7 mouse cellular contexts compared by ENCODE assay signal in genomic region chr10:117223758-117224101, GRCm38 (mm10). TPM values are rescaled to one million over a fixed set of nuclear protein-coding genes. Genes with fewer than 3 reads are reported as not detected.
DNase-seq lines count a peak whose midpoint lies in the region; ATAC-seq and TF ChIP-seq lines count a peak whose summit lies in the region.

No protein-coding gene starts in this region.

- no peak for DNase-seq in forebrain, embryonic 11.5 days (ENCODE audit: low spot score)
- no peak for DNase-seq in limb, embryonic 14.5 days (ENCODE audit: low spot score)
- no peak for DNase-seq in left cerebral cortex, adult 9 months (ENCODE audit: low spot score in 2 of 2)
- no peak for DNase-seq in thymus, postnatal 10 days (ENCODE audit: low spot score in 2 of 2)

- peaks cover 40% of the 10 kb centered on the region for H3K36me3 ChIP-seq in megakaryocyte, embryonic 14.5 days (replicated peaks; ENCODE audit: low read length)
- H3K36me3 ChIP-seq in forebrain, embryonic 11.5 days (ENCODE audit: control insufficient read depth, insufficient read depth, low read length) = no peaks in the 10 kb centered on the region; the same call in 1 of the 2 replicates
- H3K36me3 ChIP-seq in limb, embryonic 14.5 days (ENCODE audit: control insufficient read depth, insufficient read depth, low read length) = peaks cover 38% of the 10 kb centered on the region
- peaks cover 25% of the 10 kb centered on the region for H3K36me3 ChIP-seq in stomach, embryonic 15.5 days

- H3K4me1 ChIP-seq in megakaryocyte, embryonic 14.5 days = peaks cover 40% of the 10 kb centered on the region
- peaks cover 4% of the 10 kb centered on the region; the same call in 1 of the 2 replicates for H3K4me1 ChIP-seq in forebrain, embryonic 11.5 days (replicated peaks; ENCODE audit: control insufficient read depth, insufficient read depth, low read length)
- H3K4me1 ChIP-seq in limb, embryonic 14.5 days (ENCODE audit: control insufficient read depth, insufficient read depth, low read length) = peaks cover 12% of the 10 kb centered on the region
- H3K4me1 ChIP-seq in stomach, embryonic 15.5 days = peaks cover 12% of the 10 kb centered on the region

- WGBS in forebrain, embryonic 11.5 days = 2% methylated on average over 9 of the region's 9 CpGs
- WGBS in limb, embryonic 14.5 days = under 1% methylated on average over 9 of the region's 9 CpGs
- 0% methylated on average over 9 of the region's 9 CpGs for WGBS in stomach, embryonic 15.5 days

- no peaks in the 10 kb centered on the region for H3K27me3 ChIP-seq in megakaryocyte, embryonic 14.5 days (replicated peaks)
- H3K27me3 ChIP-seq in forebrain, embryonic 11.5 days (ENCODE audit: control insufficient read depth, insufficient read depth, low read length) = no peaks in the 10 kb centered on the region
- H3K27me3 ChIP-seq in limb, embryonic 14.5 days (ENCODE audit: control insufficient read depth, insufficient read depth, low read length) = no peaks in the 10 kb centered on the region
- no peaks in the 10 kb centered on the region for H3K27me3 ChIP-seq in stomach, embryonic 15.5 days (replicated peaks)

- peak overlapping the region; percentile 62 for H3K4me2 ChIP-seq in forebrain, embryonic 11.5 days (ENCODE audit: low read depth, low read length, severe bottlenecking)
- peak overlapping the region; percentile 89 for H3K4me2 ChIP-seq in limb, embryonic 14.5 days (replicated peaks; ENCODE audit: low read depth, low read length, severe bottlenecking)
- H3K4me2 ChIP-seq in stomach, embryonic 15.5 days = peak overlapping the region; percentile 81

- no peak for TF ChIP-seq POLR2A in limb, embryonic 14.5 days (IDR thresholded peaks at IDR 0.05; ENCODE audit: borderline replicate concordance, extremely low read depth, insufficient read depth, insufficient read length)

- H3K9me3 ChIP-seq in megakaryocyte, embryonic 14.5 days = no peaks in the 10 kb centered on the region
- no peaks in the 10 kb centered on the region for H3K9me3 ChIP-seq in forebrain, embryonic 11.5 days (ENCODE audit: control insufficient read depth, low read length)
- H3K9me3 ChIP-seq in limb, embryonic 14.5 days (ENCODE audit: control insufficient read depth, low read length) = no peaks in the 10 kb centered on the region
- no peaks in the 10 kb centered on the region for H3K9me3 ChIP-seq in stomach, embryonic 15.5 days

- peak overlapping the region; percentile 96 for H3K4me3 ChIP-seq in megakaryocyte, embryonic 14.5 days (replicated peaks)
- peak overlapping the region; percentile 80 for H3K4me3 ChIP-seq in forebrain, embryonic 11.5 days (ENCODE audit: low read depth, low read length)
- H3K4me3 ChIP-seq in limb, embryonic 14.5 days (replicated peaks; ENCODE audit: low read length) = peak overlapping the region; percentile 84
- H3K4me3 ChIP-seq in stomach, embryonic 15.5 days (replicated peaks) = peak overlapping the region; percentile 82

- H3K27ac ChIP-seq in forebrain, embryonic 11.5 days (ENCODE audit: low read depth, low read length) = peak overlapping the region; percentile 97
- peak overlapping the region; percentile 93; the same call in 1 of the 2 replicates for H3K27ac ChIP-seq in limb, embryonic 14.5 days (replicated peaks; ENCODE audit: low read depth, low read length)
- H3K27ac ChIP-seq in stomach, embryonic 15.5 days = peak overlapping the region; percentile 98

- no peak for ATAC-seq in megakaryocyte, adult 5-6 weeks (ENCODE audit: poor library complexity, severe bottlenecking)
- no peak; the same call in 1 of the 2 replicates for ATAC-seq in forebrain, embryonic 11.5 days (replicated peaks; ENCODE audit: low FRiP score)
- no peak for ATAC-seq in limb, embryonic 14.5 days (ENCODE audit: low FRiP score, low read depth)
- ATAC-seq in stomach, embryonic 15.5 days (ENCODE audit: insufficient read depth, low FRiP score, low read depth) = peak; percentile 32; the same call in 1 of the 2 replicates

- H3K9ac ChIP-seq in forebrain, embryonic 11.5 days (ENCODE audit: low read length) = peak overlapping the region; percentile 97
- peak overlapping the region; percentile 95 for H3K9ac ChIP-seq in limb, embryonic 14.5 days (ENCODE audit: low read depth, low read length, severe bottlenecking)
- peak overlapping the region; percentile 86 for H3K9ac ChIP-seq in stomach, embryonic 15.5 days

RNA-seq across cellular contexts. Expression of gene Yeats4, which starts 0.6 kb away (rescaled TPM):
- 92.2 and 109 TPM in 2 replicates for polyA plus RNA-seq in megakaryocyte, embryonic 14.5 days (2012; ENCODE audit: insufficient read depth, low replicate concordance)
- total RNA-seq in megakaryocyte, adult 5-6 weeks (2015) = 73.3 and 84.2 TPM in 2 replicates
- 96.5 and 100 TPM in 2 replicates for total RNA-seq in megakaryocyte, adult 5-6 weeks (2017)
- 153 and 165 TPM in 2 replicates for polyA plus RNA-seq in forebrain, embryonic 11.5 days (2014; fragmentation: Nextera tagmentation; extraction: Ambion mirVana)
- 67.2 and 71.6 TPM in 2 replicates for polyA plus RNA-seq in limb, embryonic 14.5 days (2012; rRNA removed)
- polyA plus RNA-seq in limb, embryonic 14.5 days (2014; fragmentation: Nextera tagmentation; extraction: Ambion mirVana) = 72.1 and 76.3 TPM in 2 replicates
- 62.4 and 64.3 TPM in 2 replicates for polyA plus RNA-seq in stomach, embryonic 15.5 days (2015; fragmentation: Nextera tagmentation; extraction: Ambion mirVana)

RNA-seq across cellular contexts. Expression of gene 9530003J23Rik, which starts 14.8 kb away (rescaled TPM):
- not detected in 2 replicates for polyA plus RNA-seq in megakaryocyte, embryonic 14.5 days (2012; ENCODE audit: insufficient read depth, low replicate concordance)
- total RNA-seq in megakaryocyte, adult 5-6 weeks (2015) = not detected in 2 replicates
- total RNA-seq in megakaryocyte, adult 5-6 weeks (2017) = not detected in 2 replicates
- polyA plus RNA-seq in forebrain, embryonic 11.5 days (2014; fragmentation: Nextera tagmentation; extraction: Ambion mirVana) = not detected in 2 replicates
- polyA plus RNA-seq in limb, embryonic 14.5 days (2012; rRNA removed) = not detected in 2 replicates
- polyA plus RNA-seq in limb, embryonic 14.5 days (2014; fragmentation: Nextera tagmentation; extraction: Ambion mirVana) = not detected in 2 replicates
- not detected in 2 replicates for polyA plus RNA-seq in stomach, embryonic 15.5 days (2015; fragmentation: Nextera tagmentation; extraction: Ambion mirVana)

RNA-seq across cellular contexts. Expression of gene Lyz2, which starts 58.4 kb away (rescaled TPM):
- polyA plus RNA-seq in megakaryocyte, embryonic 14.5 days (2012; ENCODE audit: insufficient read depth, low replicate concordance) = 5.8 and 101 TPM in 2 replicates
- total RNA-seq in megakaryocyte, adult 5-6 weeks (2015) = 25,165 and 27,808 TPM in 2 replicates
- 22,947 and 27,911 TPM in 2 replicates for total RNA-seq in megakaryocyte, adult 5-6 weeks (2017)
- 10.8 and 11.1 TPM in 2 replicates for polyA plus RNA-seq in forebrain, embryonic 11.5 days (2014; fragmentation: Nextera tagmentation; extraction: Ambion mirVana)
- polyA plus RNA-seq in limb, embryonic 14.5 days (2012; rRNA removed) = 37.7 and 38.7 TPM in 2 replicates
- polyA plus RNA-seq in limb, embryonic 14.5 days (2014; fragmentation: Nextera tagmentation; extraction: Ambion mirVana) = 95.7 and 105 TPM in 2 replicates
- polyA plus RNA-seq in stomach, embryonic 15.5 days (2015; fragmentation: Nextera tagmentation; extraction: Ambion mirVana) = 290 and 332 TPM in 2 replicates
